Mouse (Mus musculus) heart, adult 2 months (tissue): ENCODE results near the gene Gabrd.

Experiments
- CTCF ChIP-seq: fragments of 200-600 bp; IDR thresholded peaks from 2 replicates; pipeline ENCODE4 v1.8.1; 2022; ENCODE audit warnings: antibody characterized with exemption, mild to moderate bottlenecking, moderate library complexity
- EP300 ChIP-seq: fragments of 200-500 bp; IDR thresholded peaks from 2 replicates; pipeline ENCODE4 v1.6.1; 2011; ENCODE audit warnings: low read depth, low read length, control low read depth; ENCODE audit not compliant: insufficient read depth
- POLR2A ChIP-seq: fragments of 200-500 bp; IDR thresholded peaks from 2 replicates; pipeline ENCODE4 v1.6.1; 2011; ENCODE audit warnings: mild to moderate bottlenecking, low read depth, low read length, control low read depth; ENCODE audit not compliant: insufficient read depth

- TF ChIP-seq POLR2A (no peak), CTCF (no peak), EP300 (no peak)
These were observed 25.8 kb downstream of the Gabrd start for GRCm38 (mm10) chr4:155371797-155372735.
